Mouse (Mus musculus) adrenal gland, postnatal 36 days (tissue): ENCODE results near the gene Grin1. TPM values are rescaled to one million over a fixed set of nuclear protein-coding genes. Genes with fewer than 3 reads are reported as not detected.

Source experiments
- DNase-seq, 2 experiments: peaks; one replicate each; pipeline ENCODE4 v3.0.0; 2021; ENCODE audit warnings: mixed read lengths in 1 of 2
- total RNA-seq, 2 experiments: library from RNA; stranded (reverse); gene quantifications; 2 replicates each; pipeline ENCODE4 v1.2.3; 2021

Gene Grin1
- total RNA-seq, 2 experiments from 2014 or later = 6.3 to 7.6 TPM

DNA sequence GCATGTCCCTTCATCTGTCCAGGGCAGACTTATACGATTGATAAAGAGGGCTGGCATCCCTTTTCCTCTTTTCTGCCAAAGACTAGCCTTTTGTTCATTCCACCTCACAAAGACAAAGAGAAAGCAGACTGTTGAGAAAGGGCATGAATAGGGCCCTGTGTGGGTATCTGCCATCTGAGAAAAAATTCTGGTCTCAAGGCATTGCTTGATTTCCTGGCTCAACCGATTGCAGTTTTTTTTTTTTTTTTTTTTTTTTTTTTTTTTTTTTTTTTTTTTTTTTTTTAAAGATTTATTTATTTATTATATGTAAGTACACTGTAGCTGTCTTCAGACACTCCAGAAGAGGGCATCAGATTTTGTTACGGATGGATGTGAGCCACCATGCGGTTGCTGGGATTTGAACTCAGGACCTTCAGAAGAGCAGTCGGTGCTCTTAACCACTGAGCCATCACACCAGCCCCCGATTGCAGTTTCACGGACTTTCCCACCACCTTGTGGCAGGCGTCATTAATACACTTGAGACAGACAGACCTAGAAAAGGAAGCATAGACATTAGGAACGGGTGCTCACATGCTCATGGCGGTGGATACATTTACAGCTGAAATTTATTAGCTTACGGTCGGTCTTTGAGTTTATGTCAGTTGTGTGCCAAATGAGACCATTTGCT is 62.4 kb downstream of the Grin1 start:
- peak; percentile 36 to 56 for DNase-seq

DNA sequence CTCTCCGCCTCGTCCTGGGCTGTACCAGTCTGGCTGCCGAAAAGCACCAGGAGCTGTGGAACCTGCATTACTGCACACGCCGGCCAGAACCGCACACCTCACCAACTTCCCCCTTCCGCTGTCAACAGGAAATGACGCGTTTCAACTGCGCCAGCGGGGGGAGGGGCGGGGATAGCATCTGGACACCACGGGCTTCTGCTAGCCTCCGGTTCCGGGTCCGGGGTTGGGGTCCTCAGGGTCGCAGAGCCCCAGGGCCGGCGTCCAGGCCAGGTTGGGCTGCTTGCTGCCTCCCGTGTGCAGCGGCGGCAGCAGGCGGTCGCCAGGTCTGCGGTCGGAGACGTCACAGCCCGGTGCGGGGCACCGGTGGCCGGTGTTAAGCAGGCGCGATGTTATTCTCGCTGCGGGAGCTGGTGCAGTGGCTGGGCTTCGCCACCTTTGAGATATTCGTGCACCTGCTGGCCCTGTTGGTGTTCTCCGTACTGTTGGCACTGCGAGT is 63.7 kb downstream of the Grin1 start, which contains the start of gene Tmem203:
Tmem203 (plus strand) TSS at position 156 of the 496 bp plus-strand sequence.
- peak; percentile 92 to 93 for DNase-seq

DNA sequence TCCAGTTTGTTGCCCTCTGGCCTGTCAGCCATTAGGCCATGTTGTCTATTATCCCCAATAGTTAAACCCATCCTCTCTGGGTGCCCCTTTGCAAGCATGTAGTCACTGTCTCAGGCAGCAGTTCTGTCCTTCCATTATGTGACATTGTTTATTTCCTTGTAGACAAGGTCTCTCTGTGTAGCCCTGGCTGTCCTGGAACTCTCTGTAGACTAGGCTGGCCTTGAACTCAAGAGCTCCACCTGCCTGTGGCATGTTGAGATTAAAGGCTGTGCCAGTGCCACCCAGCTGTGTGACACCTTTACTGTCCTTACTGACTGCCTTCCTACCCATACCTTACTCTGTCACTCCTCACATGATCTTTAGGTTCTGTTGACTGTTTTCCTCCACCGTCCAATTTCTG is 66.7 kb downstream of the Grin1 start:
- peak; percentile 30 to 36 for DNase-seq

DNA sequence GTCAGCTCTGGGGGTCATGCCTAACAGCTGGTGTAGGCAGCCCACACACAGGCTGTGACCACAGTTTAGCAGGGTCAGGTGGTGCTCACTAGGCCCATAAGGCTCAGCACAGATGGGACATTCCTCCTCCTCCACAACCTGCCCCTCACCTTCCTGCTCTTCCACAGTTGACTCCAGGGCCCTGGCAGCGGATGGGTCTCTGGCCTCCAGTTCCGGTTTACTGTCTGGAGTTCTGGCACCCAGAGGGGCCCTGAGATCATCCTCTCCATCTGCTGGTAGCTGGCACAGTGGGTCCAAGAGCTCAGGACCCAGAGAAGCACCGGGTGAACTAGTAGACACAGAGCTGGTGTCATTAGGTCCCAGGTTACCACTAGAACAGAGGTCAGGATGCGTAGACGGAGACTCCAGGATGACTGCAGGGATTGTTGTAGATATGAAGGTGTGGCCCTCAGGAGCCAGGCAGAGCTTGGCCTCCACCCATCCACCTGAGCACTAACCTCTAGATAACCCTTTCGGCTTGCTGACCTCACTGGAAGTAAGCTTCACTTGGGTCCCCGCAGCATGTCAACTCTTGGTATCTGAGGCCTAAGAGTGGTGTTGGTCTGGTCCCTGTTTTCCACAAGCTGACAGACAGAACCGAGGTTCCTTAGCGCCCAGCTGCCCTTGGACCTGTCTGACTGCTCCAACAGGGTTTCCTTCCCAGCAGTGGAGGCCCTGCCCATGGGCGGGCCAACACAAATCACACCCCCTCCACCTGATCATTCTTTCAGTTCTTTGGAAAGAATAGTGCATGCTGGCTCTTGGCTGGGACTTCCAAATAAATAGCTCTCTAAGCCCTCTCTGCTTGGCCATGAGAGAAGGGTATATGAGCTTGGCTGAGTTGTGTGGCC is 72.6 kb downstream of the Grin1 start, which contains the start of gene AL732309.1:
AL732309.1 (minus strand) TSS at position 681 of the 890 bp plus-strand sequence.
- no peak for DNase-seq

DNA sequence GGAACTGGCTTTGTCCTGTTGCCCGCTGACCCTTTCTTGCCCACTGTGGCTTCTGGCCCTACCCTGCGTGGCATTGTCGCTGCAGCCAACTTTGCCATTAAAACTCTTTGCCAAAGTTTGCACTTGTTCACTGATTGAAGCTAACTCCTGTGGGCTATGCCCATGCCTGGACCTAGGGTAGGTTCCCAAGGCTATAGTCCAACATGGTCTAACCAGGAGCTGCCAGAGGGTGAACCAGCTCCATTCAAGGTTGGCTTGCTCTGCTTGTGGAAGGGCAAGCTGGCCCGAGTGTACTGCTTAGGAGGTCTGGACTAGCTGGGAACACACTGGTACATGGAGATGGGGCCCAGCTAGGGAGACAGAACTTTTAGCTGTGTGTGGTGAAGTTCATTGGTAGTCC is 74.8 kb downstream of the Grin1 start:
- no peak for DNase-seq

DNA sequence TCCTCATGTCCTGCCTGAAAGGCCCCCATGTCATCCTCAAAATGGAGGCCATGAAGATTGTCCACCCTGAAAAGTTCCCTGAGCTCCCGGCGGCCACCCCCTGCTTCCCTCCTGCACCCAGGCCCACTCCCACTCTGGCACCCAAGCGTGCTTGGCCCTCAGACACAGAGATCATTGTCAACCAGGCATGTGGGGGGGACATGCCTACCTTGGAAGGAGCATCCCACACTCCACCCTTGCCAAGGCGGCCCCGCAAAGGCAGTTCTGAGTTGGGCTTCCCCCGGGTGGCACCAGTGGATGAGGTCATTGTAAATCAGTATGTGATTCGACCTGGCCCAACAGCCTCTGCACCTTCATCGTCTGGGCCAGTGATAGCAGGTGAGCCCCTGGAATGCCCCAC is 75.6 kb downstream of the Grin1 start:
- DNase-seq = no peak

DNA sequence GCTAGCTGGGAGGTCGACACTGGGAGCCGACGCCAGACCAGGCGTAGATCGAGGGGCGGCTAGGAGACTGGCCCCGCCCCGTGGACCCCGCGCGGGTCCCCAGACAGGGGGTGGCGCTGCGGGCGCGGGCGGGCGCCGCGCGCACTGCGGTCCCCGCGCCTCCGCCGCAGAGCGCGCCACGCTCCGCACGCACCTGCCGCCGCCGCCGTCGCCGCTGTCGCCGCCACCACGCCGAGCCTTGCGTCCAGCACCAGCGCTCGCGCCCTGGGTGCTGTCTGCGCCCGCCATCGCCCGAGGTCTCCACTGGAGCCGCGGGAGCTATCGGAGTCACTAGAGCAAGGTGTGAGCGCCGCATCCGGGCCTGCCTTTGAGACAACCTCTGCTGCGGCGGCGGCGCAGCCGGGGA is 76.9 kb downstream of the Grin1 start, which contains the start of the genes Rnf208 and Cysrt1:
Rnf208 (plus strand) TSS at position 155 of the 406 bp plus-strand sequence.
Cysrt1 (minus strand) TSS at position 352 of the 406 bp plus-strand sequence.
- DNase-seq = peak in 1 of 2 experiments; percentile 25

DNA sequence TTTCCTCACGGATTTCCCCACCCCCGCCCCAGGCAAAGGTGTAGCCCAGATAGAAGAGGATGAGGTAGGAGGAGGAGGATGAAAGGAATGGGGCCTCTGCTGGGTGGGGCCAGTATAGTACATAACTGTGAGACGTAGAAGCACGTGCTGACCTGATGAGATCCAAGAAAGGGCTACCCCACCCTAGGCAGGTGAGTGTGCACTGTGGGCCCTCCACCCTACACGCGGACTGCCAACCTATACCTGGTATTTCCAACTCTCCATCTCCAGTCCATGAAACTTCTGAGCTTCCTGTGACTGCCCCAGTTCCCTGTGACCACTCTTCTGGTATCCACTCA is 77.6 kb downstream of the Grin1 start:
- no peak for DNase-seq

Other genes with a start within 250 kb of the Grin1 start
- gene Entpd8, start 238.9 kb downstream of the Grin1 start, total RNA-seq = not detected
- not detected for gene Noxa1, start 224.0 kb downstream of the Grin1 start, total RNA-seq
- 1 to 10 TPM; 2.1 to 2.3 TPM for gene Nrarp, start 138.4 kb downstream of the Grin1 start, total RNA-seq
- 10 to 100 TPM; 14.0 to 24.8 TPM for gene Tor4a, start 122.3 kb downstream of the Grin1 start, total RNA-seq
- gene Nelfb, start 107.7 kb downstream of the Grin1 start, total RNA-seq = 10 to 100 TPM; 54.8 to 57.2 TPM
- not detected for gene Stpg3, start 104.5 kb downstream of the Grin1 start, total RNA-seq
- not detected for gene Fam166a, start 100.4 kb downstream of the Grin1 start, total RNA-seq
- 100 to 1,000 TPM; 291 to 296 TPM for gene Tubb4b, start 94.5 kb downstream of the Grin1 start, total RNA-seq
- gene Slc34a3, start 84.8 kb downstream of the Grin1 start, total RNA-seq = not detected
- not detected for gene Rnf224, start 82.4 kb downstream of the Grin1 start, total RNA-seq
- 1 to 10 TPM; 5.8 TPM for gene Rnf208, start 76.9 kb downstream of the Grin1 start, total RNA-seq
- not detected for gene Cysrt1, start 76.7 kb downstream of the Grin1 start, total RNA-seq
- gene AL732309.1, start 72.3 kb downstream of the Grin1 start, total RNA-seq = 1 to 10 TPM; 4.1 to 4.8 TPM
- gene Tmem203, start 63.7 kb downstream of the Grin1 start, total RNA-seq = 10 to 100 TPM; 22.6 to 38.8 TPM
- 1 to 10 TPM; 8.7 to 9.2 TPM for gene Tprn, start 56.6 kb downstream of the Grin1 start, total RNA-seq
- 10 to 100 TPM; 43.8 to 45.1 TPM for gene Ssna1, start 46.7 kb downstream of the Grin1 start, total RNA-seq
- gene Anapc2, start 46.7 kb downstream of the Grin1 start, total RNA-seq = 10 to 100 TPM; 76.5 to 81.3 TPM
- gene Tmem210, start 31.0 kb downstream of the Grin1 start, total RNA-seq = not detected
- not detected for gene Lrrc26, start 29.3 kb downstream of the Grin1 start, total RNA-seq
- 10 to 100 TPM; 53.1 to 59.2 TPM for gene Man1b1, start 13.2 kb upstream of the Grin1 start, total RNA-seq
- 10 to 100 TPM; 29.9 to 31.8 TPM for gene Dpp7, start 37.2 kb upstream of the Grin1 start, total RNA-seq
- 10 to 100 TPM; 20.0 to 23.1 TPM for gene Uap1l1, start 46.5 kb upstream of the Grin1 start, total RNA-seq
- under 1 TPM; 0.43 to 0.95 TPM for gene Sapcd2, start 53.1 kb upstream of the Grin1 start, total RNA-seq
- 1 to 10 TPM; 5.0 to 7.8 TPM for gene Entpd2, start 76.7 kb upstream of the Grin1 start, total RNA-seq
- 100 to 1,000 TPM; 117 to 140 TPM for gene Npdc1, start 80.2 kb upstream of the Grin1 start, total RNA-seq
- not detected for gene Fut7, start 104.1 kb upstream of the Grin1 start, total RNA-seq
- gene Abca2, start 109.5 kb upstream of the Grin1 start, total RNA-seq = 10 to 100 TPM; 29.7 to 36.4 TPM
- gene Clic3, start 137.7 kb upstream of the Grin1 start, total RNA-seq = not detected
- gene Paxx, start 141.9 kb upstream of the Grin1 start, total RNA-seq = 10 to 100 TPM; 32.3 to 34.2 TPM
- gene Ptgds, start 150.9 kb upstream of the Grin1 start, total RNA-seq = 1 to 10 TPM; 1.1 to 2.0 TPM
- not detected for gene Lcn12, start 174.7 kb upstream of the Grin1 start, total RNA-seq
- gene Fbxw5, start 181.6 kb upstream of the Grin1 start, total RNA-seq = 10 to 100 TPM; 87.0 to 89.8 TPM
- gene C8g, start 182.5 kb upstream of the Grin1 start, total RNA-seq = 1 to 10 TPM; 1.7 TPM
- gene Traf2, start 227.8 kb upstream of the Grin1 start, total RNA-seq = 10 to 100 TPM; 22.3 to 26.2 TPM
- gene Edf1, start 238.7 kb upstream of the Grin1 start, total RNA-seq = 100 to 1,000 TPM; 276 to 288 TPM